Mouse (Mus musculus) neutrophil, adult 5-6 weeks (primary cell): Measurements from ENCODE around the gene Ss18l2. TPM values are rescaled to one million over a fixed set of nuclear protein-coding genes. Genes with fewer than 3 reads are reported as not detected.

Source experiments
- ATAC-seq: fragments of 151-379, 151-347 bp; 2 replicates; pipeline ENCODE4 v1.8.0; 2017; ENCODE audit warnings: mild to moderate bottlenecking, moderate TSS enrichment; ENCODE audit not compliant: insufficient number of reproducible peaks, poor library complexity, low FRiP score, severe bottlenecking; ENCODE audit errors: extremely low read depth
- total RNA-seq: library from RNA; stranded (forward); fragments of 200-1000 nt; gene quantifications from 2 replicates; pipeline ENCODE4 v1.2.3, GENCODE M21; 2017

Gene Ss18l2
- total RNA-seq, 1 experiment from 2014 or later, result 14.9 TPM

GRCm38 (mm10) chr9:121754624-121755023, 44.5 kb downstream of the Ss18l2 start:
- ATAC-seq, result no peak

- no peak for ATAC-seq
Observed at GRCm38 (mm10) chr9:121756785-121757184, 46.7 kb downstream of the Ss18l2 start.

GRCm38 (mm10) chr9:121757432-121757831, 47.3 kb downstream of the Ss18l2 start:
- no peak for ATAC-seq

- no peak for ATAC-seq
Observed at GRCm38 (mm10) chr9:121757835-121758814, 48.0 kb downstream of the Ss18l2 start.

GRCm38 (mm10) chr9:121759091-121760081, 49.3 kb downstream of the Ss18l2 start, which contains the start of gene Zfp651:
TSS of gene Zfp651 (plus strand) at chr9:121759330.
- no peak for ATAC-seq

GRCm38 (mm10) chr9:121760271-121761090, 50.4 kb downstream of the Ss18l2 start:
- ATAC-seq, result no peak

- no peak for ATAC-seq
Observed at GRCm38 (mm10) chr9:121761091-121761665, 51.0 kb downstream of the Ss18l2 start.

GRCm38 (mm10) chr9:121761787-121762186, 51.7 kb downstream of the Ss18l2 start:
- ATAC-seq, result no peak

- ATAC-seq, result no peak
Observed at GRCm38 (mm10) chr9:121762248-121762647, 52.1 kb downstream of the Ss18l2 start.

- no peak for ATAC-seq
Observed at GRCm38 (mm10) chr9:121762761-121763160, 52.6 kb downstream of the Ss18l2 start.

Other genes with a start within 250 kb of the Ss18l2 start
- gene Cck, start 214.6 kb upstream of the Ss18l2 start, total RNA-seq, result not detected in 2 replicates
- not detected in 2 replicates for gene Lyzl4, start 68.2 kb upstream of the Ss18l2 start, total RNA-seq
- 4.4 and 5.8 TPM in 2 replicates for gene Vipr1, start 67.6 kb upstream of the Ss18l2 start, total RNA-seq
- gene Sec22c, start 4.8 kb upstream of the Ss18l2 start, total RNA-seq, result 5.7 and 7.1 TPM in 2 replicates
- gene Nktr, start 8.8 kb downstream of the Ss18l2 start, total RNA-seq, result 216 and 260 TPM in 2 replicates
- 0.12 TPM in 1 of 2 replicates, not detected in the other for gene Zfp651, start 49.0 kb downstream of the Ss18l2 start, total RNA-seq
- gene Klhl40, start 67.3 kb downstream of the Ss18l2 start, total RNA-seq, result not detected in 2 replicates
- gene Hhatl, start 82.2 kb downstream of the Ss18l2 start, total RNA-seq, result not detected in 2 replicates
- gene Ccdc13, start 129.1 kb downstream of the Ss18l2 start, total RNA-seq, result 0.25 TPM in 1 of 2 replicates, not detected in the other
- gene Higd1a, start 148.0 kb downstream of the Ss18l2 start, total RNA-seq, result 7.2 and 15.2 TPM in 2 replicates
- 0.25 and 4.5 TPM in 2 replicates for gene Ackr2, start 188.0 kb downstream of the Ss18l2 start, total RNA-seq
- gene Cyp8b1, start 206.0 kb downstream of the Ss18l2 start, total RNA-seq, result not detected in 2 replicates
- not detected in 2 replicates for gene Fam198a, start 240.7 kb downstream of the Ss18l2 start, total RNA-seq